Mouse (Mus musculus) limb, embryonic 11.5 days (tissue): ENCODE measurements at regions not wholly inside any gene's neighbourhood (a gene's known extent, or its start where the extent isn't known, plus 50 kb on each side); places are given as distances from the start of the nearest gene placed in this dataset.

Experiments
- ATAC-seq: fragments of 200-750 bp; cut with Nextera tagmentation; 2 replicates; pipeline ENCODE4 v1.8.0; 2017; ENCODE audit warnings: low read depth; ENCODE audit not compliant: insufficient number of reproducible peaks, low FRiP score, low TSS enrichment
- DNase-seq: peaks from one replicate; pipeline ENCODE4 v3.0.0-alpha.2; 2015; ENCODE audit warnings: low spot score
- H3K27ac ChIP-seq: fragments of 300-500 bp; sonication (generic); replicated peaks from 2 replicates; pipeline ENCODE4 v1.5.1; 2014; ENCODE audit warnings: low read depth, mild to moderate bottlenecking, low read length
- H3K27me3 ChIP-seq: fragments of 300-500 bp; sonication (generic); 2 replicates; pipeline ENCODE4 v1.6.1; 2014; ENCODE audit warnings: mild to moderate bottlenecking, low read length, mixed read lengths; ENCODE audit not compliant: control insufficient read depth, insufficient read depth
- H3K36me3 ChIP-seq: fragments of 300-500 bp; sonication (generic); 2 replicates; pipeline ENCODE4 v1.6.1; 2014; ENCODE audit warnings: mild to moderate bottlenecking, low read length, moderate library complexity, mixed read lengths; ENCODE audit not compliant: control insufficient read depth, insufficient read depth
- H3K4me1 ChIP-seq: fragments of 300-500 bp; sonication (generic); 2 replicates; pipeline ENCODE4 v1.6.1; 2014; ENCODE audit warnings: low read length, mixed read lengths; ENCODE audit not compliant: control insufficient read depth, insufficient read depth
- H3K4me2 ChIP-seq: fragments of 300-500 bp; sonication (generic); 2 replicates; pipeline ENCODE4 v1.6.1; 2014; ENCODE audit warnings: low read depth, mild to moderate bottlenecking, moderate library complexity; ENCODE audit not compliant: severe bottlenecking
- H3K4me3 ChIP-seq: fragments of 300-500 bp; sonication (generic); 2 replicates; pipeline ENCODE4 v1.5.1; 2014; ENCODE audit warnings: low read depth, low read length
- H3K9ac ChIP-seq: fragments of 300-500 bp; sonication (generic); 2 replicates; pipeline ENCODE4 v1.6.1; 2014; ENCODE audit warnings: mild to moderate bottlenecking, low read length
- H3K9me3 ChIP-seq: fragments of 300-500 bp; sonication (generic); 2 replicates; pipeline ENCODE4 v1.6.1; 2016; ENCODE audit warnings: low read length; ENCODE audit not compliant: control insufficient read depth
- WGBS: fragments of 180-500 bp; shearing (Covaris S2); extraction: QIAGEN DNeasy Blood & Tissue Kit; methylation state at CpG from one replicate; pipeline ENCODE4 v1.1.7; 2014; 5-methylcytosine and 5-hydroxymethylcytosine counted together

GRCm38 (mm10) chr1:43367151-43367895 is 77.1 kb upstream of the Nck2 start:
- ATAC-seq (no peak), DNase-seq (no peak)
- Histone ChIP-seq H3K9ac (no peak overlapping the region), H3K4me3 (no peak overlapping the region), H3K4me1 (no peaks in the 10 kb centered on the region), H3K4me2 (no peak overlapping the region), H3K9me3 (no peaks in the 10 kb centered on the region), H3K36me3 (no peaks in the 10 kb centered on the region), H3K27me3 (no peaks in the 10 kb centered on the region), H3K27ac (no peak overlapping the region)
- 84% methylated on average over 5 of the region's 5 CpGs for WGBS

DNA sequence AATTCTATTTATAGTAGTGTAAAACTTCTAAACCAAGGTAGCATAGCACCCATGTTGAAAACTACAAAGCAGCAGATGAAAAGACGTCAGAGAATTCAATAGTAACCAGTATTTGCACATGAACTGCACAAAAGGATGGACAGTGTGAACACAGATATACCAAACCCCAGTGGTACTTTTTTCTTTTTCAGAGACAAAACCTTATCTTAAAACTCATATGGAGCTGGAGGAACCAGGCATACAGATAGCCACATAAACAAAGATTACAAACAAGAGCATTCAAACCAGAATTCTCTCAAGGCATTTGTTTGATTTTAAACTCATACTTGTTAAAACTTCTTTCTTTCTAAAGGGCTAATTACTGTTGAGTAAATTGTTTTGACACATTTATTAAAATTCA is 72.5 kb upstream of the Nck2 start:
- no peaks in the 10 kb centered on the region for H3K36me3 ChIP-seq
- ATAC-seq = no peak
- H3K4me3 ChIP-seq = no peak overlapping the region
- H3K9ac ChIP-seq = no peak overlapping the region
- no peak overlapping the region for H3K4me2 ChIP-seq
- H3K27me3 ChIP-seq = no peaks in the 10 kb centered on the region
- DNase-seq = no peak
- WGBS = 80% methylated on average over 1 of the region's 1 CpGs
- H3K9me3 ChIP-seq = no peaks in the 10 kb centered on the region
- no peak overlapping the region for H3K27ac ChIP-seq
- H3K4me1 ChIP-seq = no peaks in the 10 kb centered on the region

DNA sequence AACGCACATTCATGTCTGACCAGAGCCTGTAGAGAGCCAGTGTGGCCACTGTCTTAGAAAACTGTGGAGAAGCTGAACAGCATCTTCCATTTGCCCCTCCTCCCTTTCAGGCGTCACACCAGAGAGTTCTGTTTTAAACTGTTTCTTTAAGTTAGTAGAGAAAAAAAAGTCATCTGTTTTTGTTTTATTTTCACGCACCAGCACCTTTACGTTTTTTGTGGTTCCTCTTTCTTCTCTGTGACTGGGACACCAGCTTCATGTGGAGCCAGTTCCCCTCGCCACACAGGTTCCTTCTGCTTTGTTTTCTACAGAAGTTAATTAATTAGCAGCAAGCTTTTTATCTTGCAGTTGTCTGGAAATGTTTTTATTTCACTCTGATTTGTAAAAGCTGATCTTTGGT is 69.4 kb upstream of the Nck2 start:
- no peaks in the 10 kb centered on the region for H3K4me1 ChIP-seq
- no peaks in the 10 kb centered on the region for H3K9me3 ChIP-seq
- no peak overlapping the region for H3K27ac ChIP-seq
- WGBS = 47% methylated on average over 5 of the region's 5 CpGs
- no peak for ATAC-seq
- no peaks in the 10 kb centered on the region for H3K27me3 ChIP-seq
- DNase-seq = no peak
- H3K9ac ChIP-seq = no peak overlapping the region
- H3K4me2 ChIP-seq = no peak overlapping the region
- H3K4me3 ChIP-seq = no peak overlapping the region
- H3K36me3 ChIP-seq = no peaks in the 10 kb centered on the region

- 93% methylated on average over 4 of the region's 4 CpGs for WGBS
- Histone ChIP-seq H3K27ac (no peak overlapping the region), H3K4me1 (no peaks in the 10 kb centered on the region), H3K4me3 (no peak overlapping the region), H3K36me3 (no peaks in the 10 kb centered on the region), H3K9ac (no peak overlapping the region), H3K4me2 (no peak overlapping the region), H3K9me3 (no peaks in the 10 kb centered on the region), H3K27me3 (no peaks in the 10 kb centered on the region)
- no peak for ATAC-seq
- DNase-seq = no peak
Measured at GRCm38 (mm10) chr1:43375851-43376250, 68.5 kb upstream of the Nck2 start.

DNA sequence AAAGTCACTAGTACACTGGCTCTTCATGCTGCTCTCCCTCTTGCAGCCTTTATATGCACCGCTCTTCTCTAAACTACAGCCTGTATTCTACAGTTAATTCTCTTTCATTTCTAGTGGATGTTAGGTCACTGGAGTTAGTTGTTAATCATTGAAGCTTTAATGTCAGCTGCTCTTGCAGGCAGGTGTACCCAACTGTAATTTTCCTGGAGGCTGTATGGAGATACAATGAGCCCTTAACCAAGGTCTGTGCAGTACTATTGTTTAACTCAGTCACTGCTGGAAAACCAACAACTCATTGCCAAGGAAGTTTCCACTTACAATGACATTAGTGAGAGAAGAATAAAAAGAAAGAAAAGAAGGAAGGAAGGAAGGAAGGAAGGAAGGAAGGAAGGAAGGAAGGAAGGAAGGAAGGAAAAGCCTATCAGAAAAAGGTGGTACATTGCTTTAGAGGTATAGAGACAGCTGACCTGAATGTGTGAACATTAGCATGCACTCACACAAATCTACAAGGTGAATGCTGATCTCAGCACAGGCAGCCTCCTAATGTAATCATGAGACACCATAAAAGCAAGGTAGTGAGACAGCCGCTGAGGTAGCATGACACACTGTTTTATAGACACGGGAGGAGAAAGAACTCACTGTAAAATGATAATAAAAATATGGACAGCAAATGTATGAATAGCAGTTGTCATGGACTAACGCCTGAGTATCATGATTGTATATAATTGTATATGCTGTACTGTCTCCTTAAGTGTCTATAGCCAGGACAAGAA is 66.7 kb upstream of the Nck2 start:
- no peak overlapping the region for H3K4me2 ChIP-seq
- DNase-seq (no peak), ATAC-seq (no peak)
- no peak overlapping the region for H3K27ac ChIP-seq
- WGBS = 90% methylated on average over 4 of the region's 4 CpGs
- H3K9me3 ChIP-seq = no peaks in the 10 kb centered on the region
- H3K27me3 ChIP-seq = no peaks in the 10 kb centered on the region
- no peak overlapping the region for H3K9ac ChIP-seq
- no peaks in the 10 kb centered on the region for H3K4me1 ChIP-seq
- H3K36me3 ChIP-seq = no peaks in the 10 kb centered on the region
- no peak overlapping the region for H3K4me3 ChIP-seq

DNA sequence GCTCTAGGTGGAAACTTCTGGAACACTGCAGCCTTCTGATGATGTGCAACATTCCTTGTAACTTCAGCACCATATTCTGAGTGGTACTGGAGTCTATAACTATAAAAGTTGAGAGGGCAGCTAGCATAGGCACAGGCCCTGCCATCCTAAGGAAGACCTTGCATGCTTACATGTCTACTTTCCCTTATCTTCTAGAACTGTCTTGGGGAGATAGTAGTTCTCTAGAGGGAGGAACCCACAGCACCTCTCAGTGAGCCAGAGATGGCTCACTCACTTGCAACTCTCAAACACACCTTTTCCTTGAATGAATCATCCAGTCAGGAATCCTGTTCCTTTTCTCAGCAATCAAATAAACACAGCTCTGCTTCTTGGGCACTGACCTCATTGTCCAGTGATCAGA is 59.4 kb upstream of the Nck2 start:
- no peaks in the 10 kb centered on the region for H3K36me3 ChIP-seq
- DNase-seq (no peak), ATAC-seq (no peak)
- no peaks in the 10 kb centered on the region for H3K4me1 ChIP-seq
- H3K9me3 ChIP-seq = no peaks in the 10 kb centered on the region
- no peaks in the 10 kb centered on the region for H3K27me3 ChIP-seq
- no peak overlapping the region for H3K4me3 ChIP-seq
- no peak overlapping the region for H3K27ac ChIP-seq
- H3K4me2 ChIP-seq = no peak overlapping the region
- no peak overlapping the region for H3K9ac ChIP-seq

- H3K9me3 ChIP-seq = no peaks in the 10 kb centered on the region
- no peak overlapping the region for H3K9ac ChIP-seq
- DNase-seq (no peak), ATAC-seq (no peak)
- H3K4me3 ChIP-seq = no peak overlapping the region
- WGBS = 89% methylated on average over 2 of the region's 2 CpGs
- H3K4me2 ChIP-seq = no peak overlapping the region
- H3K27me3 ChIP-seq = no peaks in the 10 kb centered on the region
- peaks cover 3% of the 10 kb centered on the region for H3K4me1 ChIP-seq
- H3K36me3 ChIP-seq = no peaks in the 10 kb centered on the region
- no peak overlapping the region for H3K27ac ChIP-seq
Measured at GRCm38 (mm10) chr1:43394035-43394434, 50.3 kb upstream of the Nck2 start.
